Comparison of ENCODE assay signal across 1 mouse cellular context in the genomic region with DNA sequence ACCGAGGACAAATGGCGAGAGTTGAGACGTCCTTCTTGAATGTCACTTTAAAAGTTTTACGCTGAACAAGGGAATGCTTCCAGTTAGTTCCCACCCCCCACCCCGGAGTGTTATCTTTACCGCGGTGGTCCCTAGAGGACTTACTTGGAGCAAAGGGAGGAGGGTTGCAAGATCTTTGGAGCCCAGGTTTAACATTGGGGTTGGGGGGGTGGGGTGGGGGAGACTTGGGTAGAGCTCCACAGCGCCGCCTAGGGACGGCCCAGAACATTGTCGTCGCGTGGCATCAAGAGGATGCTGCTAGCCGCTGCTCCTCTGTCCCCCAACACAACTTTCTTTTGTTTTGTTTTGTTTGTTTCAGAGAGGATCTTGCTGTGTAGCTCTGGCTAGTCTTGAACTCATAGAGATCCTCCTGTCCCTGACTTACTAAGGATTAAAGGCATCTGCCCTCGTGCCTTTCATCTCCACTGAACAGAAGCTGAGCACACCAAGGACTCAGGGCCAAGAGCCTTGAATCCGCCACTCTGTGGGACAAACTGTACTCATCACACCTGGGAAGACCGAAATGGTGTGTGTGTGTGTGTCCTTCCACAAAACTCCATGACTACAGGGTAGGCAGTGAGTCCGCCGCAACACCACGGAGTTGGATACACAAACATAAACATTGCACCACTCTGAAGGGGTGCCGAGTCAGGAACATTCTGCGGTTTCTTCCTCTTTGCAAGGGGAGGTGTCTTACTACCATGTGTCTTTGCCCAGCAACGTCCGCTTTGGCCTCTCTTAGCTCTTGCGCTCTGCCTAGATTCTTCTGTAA.
A peak's percentile ranks its signal among the peaks of the same experiment; 100 is the strongest.
TF ChIP-seq lines count a peak whose summit lies in the region.

No protein-coding gene starts in this region.

TF ChIP-seq in CH12.LX, 34 proteins besides CTCF, POLR2A, EP300 and RAD21 (continued from another document):
- peak; percentile 54 for TF ChIP-seq MYC (IDR thresholded peaks at IDR 0.05; ENCODE audit: low read depth, low read length)
